Mouse (Mus musculus): ENCODE measurements around the gene D230025D16Rik. TPM values are rescaled to one million over a fixed set of nuclear protein-coding genes. Genes with fewer than 3 reads are reported as not detected.

Gene D230025D16Rik
- polyA plus RNA-seq, 1 experiment from 2014 or later, result 35.4 TPM

DNA sequence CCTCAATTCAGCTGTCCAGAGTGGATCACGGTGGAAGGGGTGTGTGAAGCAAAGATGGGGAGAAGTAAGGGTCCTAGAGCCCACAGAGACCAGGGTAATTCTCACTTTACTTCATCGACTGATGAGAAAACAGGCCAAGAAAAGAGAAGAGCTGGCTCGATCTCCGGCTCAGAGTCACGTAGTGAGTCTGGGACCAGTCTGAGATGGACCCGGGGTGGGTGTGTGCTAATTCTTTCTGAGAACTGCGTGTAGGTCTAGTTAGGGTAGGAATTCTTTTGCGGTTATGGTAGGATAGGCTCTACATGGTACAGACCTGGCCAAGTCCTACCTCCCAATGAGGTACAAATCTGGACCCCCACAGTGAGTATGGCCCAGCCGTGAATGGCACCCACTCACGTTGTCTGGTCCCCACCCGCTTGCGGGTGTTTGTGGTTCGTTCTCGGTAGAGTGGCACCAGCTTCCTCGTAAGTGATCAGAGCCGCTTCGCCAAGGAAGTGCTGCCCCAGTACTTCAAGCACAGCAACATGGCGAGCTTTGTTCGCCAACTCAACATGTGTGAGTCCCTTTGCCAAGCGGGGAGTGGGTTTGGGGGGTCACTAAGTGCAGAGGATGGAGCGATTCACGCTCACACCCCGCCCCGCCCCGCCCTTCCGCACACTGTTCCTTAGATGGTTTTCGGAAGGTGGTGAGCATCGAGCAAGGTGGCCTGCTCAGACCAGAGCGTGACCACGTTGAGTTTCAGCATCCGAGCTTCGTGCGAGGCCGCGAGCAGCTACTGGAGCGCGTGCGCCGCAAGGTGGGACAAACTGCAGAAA lies 45.4 kb downstream of the D230025D16Rik start:
- H3K27ac ChIP-seq (ENCODE audit: low read depth, low read length), result no peak overlapping the region
- peak overlapping the region; percentile 45 for H3K4me3 ChIP-seq (ENCODE audit: low read depth, low read length)
- ATAC-seq, result no peak
- no peaks in the 10 kb centered on the region for H3K9me3 ChIP-seq (replicated peaks; ENCODE audit: control insufficient read depth, low read length)
- H3K4me1 ChIP-seq (ENCODE audit: control insufficient read depth, insufficient read depth, low read length), result 0 out of 2 replicates have a peak, but pooled peaks cover 3% of the 10 kb centered on the region
- 2% methylated on average over 39 of the region's 39 CpGs for WGBS
- peaks cover 97% of the 10 kb centered on the region for H3K27me3 ChIP-seq (replicated peaks; ENCODE audit: control insufficient read depth, insufficient read depth, low read length)
- H3K36me3 ChIP-seq (ENCODE audit: control insufficient read depth, insufficient read depth, low read length), result no peaks in the 10 kb centered on the region
- no peak for DNase-seq (ENCODE audit: low spot score)
- no peak overlapping the region for H3K9ac ChIP-seq (ENCODE audit: low read length)
- H3K4me2 ChIP-seq (ENCODE audit: low read length), result peak overlapping the region; percentile 69

DNA sequence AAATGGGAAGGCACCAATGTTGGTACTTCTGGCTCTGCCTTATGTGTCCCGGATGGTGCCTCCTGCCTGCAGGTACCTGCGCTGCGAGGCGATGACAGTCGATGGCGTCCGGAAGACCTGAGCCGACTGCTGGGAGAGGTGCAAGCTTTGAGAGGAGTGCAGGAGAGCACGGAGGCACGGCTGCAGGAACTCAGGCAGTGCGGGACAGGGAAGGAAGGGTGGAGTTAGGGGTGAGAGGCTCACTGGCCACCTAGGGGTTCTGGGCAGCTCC lies 45.9 kb downstream of the D230025D16Rik start:
- H3K4me1 ChIP-seq (ENCODE audit: control insufficient read depth, insufficient read depth, low read length), result peaks cover 4% of the 10 kb centered on the region; the same call in 1 of the 2 replicates
- H3K4me2 ChIP-seq (ENCODE audit: low read length), result 0 out of 2 replicates have a peak overlapping the region, but pooled peaks have one; percentile 69
- H3K9ac ChIP-seq (ENCODE audit: low read length), result no peak overlapping the region
- H3K27ac ChIP-seq (ENCODE audit: low read depth, low read length), result no peak overlapping the region
- ATAC-seq (no peak), DNase-seq (ENCODE audit: low spot score) (no peak)
- peaks cover 96% of the 10 kb centered on the region for H3K27me3 ChIP-seq (replicated peaks; ENCODE audit: control insufficient read depth, insufficient read depth, low read length)
- no peaks in the 10 kb centered on the region for H3K9me3 ChIP-seq (replicated peaks; ENCODE audit: control insufficient read depth, low read length)
- no peaks in the 10 kb centered on the region for H3K36me3 ChIP-seq (ENCODE audit: control insufficient read depth, insufficient read depth, low read length)
- WGBS, result 0% methylated on average over 11 of the region's 11 CpGs
- H3K4me3 ChIP-seq (ENCODE audit: low read depth, low read length), result no peak overlapping the region

DNA sequence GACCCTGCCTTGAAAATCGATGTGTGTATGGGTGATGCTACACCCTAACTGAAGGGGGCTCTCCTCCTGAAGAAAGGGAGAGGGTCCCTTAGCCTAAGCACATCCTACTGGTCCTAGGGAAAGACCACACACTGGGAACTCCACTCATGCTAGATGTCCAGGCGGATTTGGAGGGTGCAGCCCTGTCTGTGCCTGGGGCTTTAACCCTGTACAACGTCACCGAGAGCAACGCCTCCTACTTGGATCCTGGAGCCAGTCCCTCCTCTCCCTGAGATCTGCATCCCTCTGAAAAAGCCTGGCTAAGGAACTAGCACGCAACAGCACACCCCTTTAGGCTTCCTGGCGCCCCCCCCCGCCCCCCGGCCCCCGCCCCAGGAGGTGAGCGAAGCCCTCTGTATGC lies 50.4 kb downstream of the D230025D16Rik start:
- Histone ChIP-seq H3K4me2 (ENCODE audit: low read length) (peak overlapping the region; percentile 86), H3K9me3 (replicated peaks; ENCODE audit: control insufficient read depth, low read length) (no peaks in the 10 kb centered on the region), H3K27me3 (replicated peaks; ENCODE audit: control insufficient read depth, insufficient read depth, low read length) (peaks cover 88% of the 10 kb centered on the region), H3K36me3 (ENCODE audit: control insufficient read depth, insufficient read depth, low read length) (peaks cover 8% of the 10 kb centered on the region; the same call in 1 of the 2 replicates), H3K4me3 (ENCODE audit: low read depth, low read length) (0 out of 2 replicates have a peak overlapping the region, but pooled peaks have one; percentile 38), H3K27ac (ENCODE audit: low read depth, low read length) (no peak overlapping the region), H3K4me1 (ENCODE audit: control insufficient read depth, insufficient read depth, low read length) (peaks cover 12% of the 10 kb centered on the region), H3K9ac (ENCODE audit: low read length) (no peak overlapping the region)
- DNase-seq (ENCODE audit: low spot score) (no peak), ATAC-seq (no peak)
- 4% methylated on average over 9 of the region's 11 CpGs for WGBS

DNA sequence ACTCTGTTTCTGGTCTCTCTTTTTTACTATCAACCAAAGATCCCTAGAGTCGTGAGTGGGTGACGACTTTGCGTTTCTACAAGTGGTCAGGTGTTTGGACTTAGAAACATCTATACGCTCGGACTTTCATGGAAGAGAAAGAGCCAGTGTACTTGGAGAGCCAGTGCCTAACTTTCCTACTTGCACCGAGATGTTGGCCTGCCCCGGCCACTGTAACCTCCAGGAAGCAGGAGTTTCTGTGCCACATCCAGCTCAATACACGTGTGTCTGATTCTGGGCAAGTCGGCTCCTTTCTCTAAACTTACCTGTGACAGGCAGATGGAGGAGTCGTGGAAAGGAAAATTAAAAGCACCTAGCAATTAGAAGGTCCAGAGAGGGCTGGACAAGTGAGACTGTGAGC lies 50.9 kb downstream of the D230025D16Rik start, which contains the start of gene Nol3:
Gene Nol3 (plus strand): TSS at position 301 of the 400 bp plus-strand sequence.
- H3K4me1 ChIP-seq (ENCODE audit: control insufficient read depth, insufficient read depth, low read length), result peaks cover 12% of the 10 kb centered on the region
- peak within 1 kb of the TSS; percentile 56 for H3K9ac ChIP-seq (ENCODE audit: low read length)
- no peak for DNase-seq (ENCODE audit: low spot score)
- H3K4me3 ChIP-seq (ENCODE audit: low read depth, low read length), result peak within 1 kb of the TSS; percentile 38
- H3K9me3 ChIP-seq (replicated peaks; ENCODE audit: control insufficient read depth, low read length), result no peaks in the 10 kb centered on the region
- no peak within 1 kb of the TSS for H3K27ac ChIP-seq (ENCODE audit: low read depth, low read length)
- H3K36me3 ChIP-seq (ENCODE audit: control insufficient read depth, insufficient read depth, low read length), result peaks cover 11% of the 10 kb centered on the region; the same call in 1 of the 2 replicates
- peak within 1 kb of the TSS; percentile 86 for H3K4me2 ChIP-seq (ENCODE audit: low read length)
- WGBS, result 5% methylated on average over 10 of the region's 10 CpGs
- no peak for ATAC-seq
- H3K27me3 ChIP-seq (replicated peaks; ENCODE audit: control insufficient read depth, insufficient read depth, low read length), result peaks cover 84% of the 10 kb centered on the region

GRCm38 (mm10) chr8:105276292-105277120 lies 51.6 kb downstream of the D230025D16Rik start:
- peaks cover 12% of the 10 kb centered on the region for H3K4me1 ChIP-seq (ENCODE audit: control insufficient read depth, insufficient read depth, low read length)
- ATAC-seq (peak; percentile 69), DNase-seq (ENCODE audit: low spot score) (peak; percentile 66)
- peaks cover 77% of the 10 kb centered on the region for H3K27me3 ChIP-seq (replicated peaks; ENCODE audit: control insufficient read depth, insufficient read depth, low read length)
- H3K4me2 ChIP-seq (ENCODE audit: low read length), result peak overlapping the region; percentile 86
- H3K36me3 ChIP-seq (ENCODE audit: control insufficient read depth, insufficient read depth, low read length), result peaks cover 14% of the 10 kb centered on the region
- H3K4me3 ChIP-seq (ENCODE audit: low read depth, low read length), result peak overlapping the region; percentile 38
- no peak overlapping the region for H3K27ac ChIP-seq (ENCODE audit: low read depth, low read length)
- WGBS, result 3% methylated on average over 30 of the region's 30 CpGs
- H3K9me3 ChIP-seq (replicated peaks; ENCODE audit: control insufficient read depth, low read length), result no peaks in the 10 kb centered on the region
- peak overlapping the region; percentile 56 for H3K9ac ChIP-seq (ENCODE audit: low read length)

DNA sequence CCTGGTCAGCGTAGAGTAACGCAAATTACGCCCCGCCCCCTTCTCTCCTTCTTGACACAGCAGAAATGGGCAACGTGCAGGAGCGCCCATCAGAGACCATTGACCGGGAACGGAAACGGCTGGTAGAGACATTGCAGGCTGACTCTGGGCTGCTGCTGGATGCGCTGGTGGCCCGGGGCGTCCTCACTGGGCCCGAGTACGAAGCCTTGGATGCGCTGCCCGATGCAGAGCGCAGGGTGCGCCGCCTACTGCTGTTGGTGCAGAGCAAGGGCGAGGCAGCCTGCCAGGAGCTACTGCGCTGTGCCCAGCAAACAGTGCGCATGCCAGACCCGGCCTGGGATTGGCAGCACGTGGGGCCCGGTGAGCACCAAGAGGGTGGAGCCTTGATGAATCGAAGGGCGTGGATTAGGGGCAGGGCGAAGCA lies 54.0 kb downstream of the D230025D16Rik start:
- H3K27me3 ChIP-seq (replicated peaks; ENCODE audit: control insufficient read depth, insufficient read depth, low read length), result peaks cover 56% of the 10 kb centered on the region
- peak; percentile 78 for ATAC-seq
- H3K27ac ChIP-seq (ENCODE audit: low read depth, low read length), result no peak overlapping the region

GRCm38 (mm10) chr8:105280567-105280966 lies 55.6 kb downstream of the D230025D16Rik start:
- no peak for ATAC-seq
- Histone ChIP-seq H3K9me3 (replicated peaks; ENCODE audit: control insufficient read depth, low read length) (no peaks in the 10 kb centered on the region), H3K9ac (ENCODE audit: low read length) (no peak overlapping the region), H3K4me2 (ENCODE audit: low read length) (no peak overlapping the region), H3K4me1 (ENCODE audit: control insufficient read depth, insufficient read depth, low read length) (peaks cover 12% of the 10 kb centered on the region), H3K27me3 (replicated peaks; ENCODE audit: control insufficient read depth, insufficient read depth, low read length) (peaks cover 39% of the 10 kb centered on the region), H3K4me3 (ENCODE audit: low read depth, low read length) (no peak overlapping the region), H3K36me3 (ENCODE audit: control insufficient read depth, insufficient read depth, low read length) (peaks cover 42% of the 10 kb centered on the region), H3K27ac (ENCODE audit: low read depth, low read length) (no peak overlapping the region)
- DNase-seq (ENCODE audit: low spot score), result no peak
- WGBS, result 74% methylated on average over 3 of the region's 3 CpGs

More for the DNA sequence above, 54.0 kb downstream of the D230025D16Rik start:
- peak overlapping the region; percentile 41 for H3K9ac ChIP-seq (ENCODE audit: low read length)
- DNase-seq (ENCODE audit: low spot score), result peak; percentile 83
- no peaks in the 10 kb centered on the region for H3K9me3 ChIP-seq (replicated peaks; ENCODE audit: control insufficient read depth, low read length)
- peak overlapping the region; percentile 52 for H3K4me2 ChIP-seq (ENCODE audit: low read length)
- peaks cover 12% of the 10 kb centered on the region for H3K4me1 ChIP-seq (ENCODE audit: control insufficient read depth, insufficient read depth, low read length)
- peaks cover 33% of the 10 kb centered on the region for H3K36me3 ChIP-seq (ENCODE audit: control insufficient read depth, insufficient read depth, low read length)
- H3K4me3 ChIP-seq (ENCODE audit: low read depth, low read length), result peak overlapping the region; percentile 21
- under 1% methylated on average over 28 of the region's 28 CpGs for WGBS

- Histone ChIP-seq H3K4me1 (ENCODE audit: control insufficient read depth, insufficient read depth, low read length) (peaks cover 12% of the 10 kb centered on the region), H3K27ac (ENCODE audit: low read depth, low read length) (no peak overlapping the region), H3K36me3 (ENCODE audit: control insufficient read depth, insufficient read depth, low read length) (peaks cover 42% of the 10 kb centered on the region), H3K4me2 (ENCODE audit: low read length) (no peak overlapping the region), H3K4me3 (ENCODE audit: low read depth, low read length) (no peak overlapping the region), H3K9me3 (replicated peaks; ENCODE audit: control insufficient read depth, low read length) (no peaks in the 10 kb centered on the region), H3K9ac (ENCODE audit: low read length) (no peak overlapping the region), H3K27me3 (replicated peaks; ENCODE audit: control insufficient read depth, insufficient read depth, low read length) (peaks cover 29% of the 10 kb centered on the region)
- DNase-seq (ENCODE audit: low spot score), result no peak
- ATAC-seq, result no peak
- 90% methylated on average over 12 of the region's 12 CpGs for WGBS
Observed at GRCm38 (mm10) chr8:105281821-105282220, 56.9 kb downstream of the D230025D16Rik start.

All from forebrain, embryonic 14.5 days (tissue).